Mouse (Mus musculus) limb, embryonic 10.5 days (tissue): ENCODE data around the gene Xpot. TPM values are rescaled to one million over a fixed set of nuclear protein-coding genes. Genes with fewer than 3 reads are reported as not detected.

Experiments
- DNase-seq: peaks from one replicate; pipeline ENCODE4 v3.0.0-alpha.2; 2017; ENCODE audit warnings: low spot score
- H3K27ac ChIP-seq: fragments of 300-500 bp; sonication (generic); 2 replicates; pipeline ENCODE4 v1.5.1; 2016; ENCODE audit warnings: mild to moderate bottlenecking
- H3K27me3 ChIP-seq: fragments of 300-500 bp; sonication (generic); 2 replicates; pipeline ENCODE4 v1.6.1; 2016; ENCODE audit warnings: low read depth, mild to moderate bottlenecking; ENCODE audit not compliant: poor library complexity, severe bottlenecking
- H3K36me3 ChIP-seq: fragments of 300-500 bp; sonication (generic); 2 replicates; pipeline ENCODE4 v1.6.1; 2016; ENCODE audit warnings: mild to moderate bottlenecking, moderate library complexity
- H3K4me1 ChIP-seq: fragments of 300-500 bp; sonication (generic); 2 replicates; pipeline ENCODE4 v1.6.1; 2016
- H3K4me3 ChIP-seq: fragments of 300-500 bp; sonication (generic); 2 replicates; pipeline ENCODE4 v1.5.1; 2016; ENCODE audit warnings: mild to moderate bottlenecking, moderate library complexity
- H3K9me3 ChIP-seq: fragments of 300-500 bp; sonication (generic); replicated peaks from 2 replicates; pipeline ENCODE4 v1.6.1; 2016; ENCODE audit warnings: mild to moderate bottlenecking
- WGBS: fragments of 180-500 bp; shearing (Covaris S2); methylation state at CpG from one replicate; pipeline ENCODE4 v1.1.7; 2016; 5-methylcytosine and 5-hydroxymethylcytosine counted together
- microRNA-seq: library from miRNA; unstranded; fragments of <30 nt; microRNA quantifications from one replicate; pipeline ENCODE4, GENCODE M21; 2017
- polyA plus RNA-seq: library from polyadenylated mRNA; unstranded; fragments of >200 nt; fragmentation: Nextera tagmentation; extraction: Ambion mirVana; gene quantifications from 2 replicates; pipeline ENCODE4 v1.2.1, GENCODE M21; 2016

Gene Xpot
- polyA plus RNA-seq, 1 experiment from 2014 or later, result 58.0 TPM

GRCm38 (mm10) chr10:121564447-121564846 is 61.7 kb downstream of the Xpot start:
- no peak for DNase-seq
- Histone ChIP-seq H3K36me3 (peaks cover 77% of the 10 kb centered on the region), H3K9me3 (no peaks in the 10 kb centered on the region), H3K27ac (no peak overlapping the region), H3K4me1 (0 out of 2 replicates have a peak, but pooled peaks cover 5% of the 10 kb centered on the region), H3K4me3 (no peak overlapping the region), H3K27me3 (no peaks in the 10 kb centered on the region)
- 95% methylated on average over 8 of the region's 8 CpGs for WGBS

GRCm38 (mm10) chr10:121558231-121558630 is 67.9 kb downstream of the Xpot start:
- 92% methylated on average over 2 of the region's 2 CpGs for WGBS
- H3K9me3 ChIP-seq, result no peaks in the 10 kb centered on the region
- peaks cover 94% of the 10 kb centered on the region for H3K36me3 ChIP-seq
- DNase-seq, result no peak
- H3K4me3 ChIP-seq, result no peak overlapping the region
- H3K4me1 ChIP-seq, result no peaks in the 10 kb centered on the region
- no peak overlapping the region for H3K27ac ChIP-seq
- no peaks in the 10 kb centered on the region for H3K27me3 ChIP-seq

GRCm38 (mm10) chr10:121556263-121556662 is 69.9 kb downstream of the Xpot start:
- H3K4me3 ChIP-seq, result no peak overlapping the region
- no peaks in the 10 kb centered on the region for H3K4me1 ChIP-seq
- WGBS, result 82% methylated on average over 6 of the region's 6 CpGs
- peaks cover 96% of the 10 kb centered on the region for H3K36me3 ChIP-seq
- H3K27me3 ChIP-seq, result no peaks in the 10 kb centered on the region
- no peak overlapping the region for H3K27ac ChIP-seq
- no peaks in the 10 kb centered on the region for H3K9me3 ChIP-seq
- DNase-seq, result no peak

- H3K9me3 ChIP-seq, result no peaks in the 10 kb centered on the region
- H3K4me3 ChIP-seq, result no peak overlapping the region
- no peak for DNase-seq
- 90% methylated on average over 9 of the region's 9 CpGs for WGBS
- H3K4me1 ChIP-seq, result no peaks in the 10 kb centered on the region
- H3K27me3 ChIP-seq, result no peaks in the 10 kb centered on the region
- H3K27ac ChIP-seq, result no peak overlapping the region
- H3K36me3 ChIP-seq, result peaks cover 97% of the 10 kb centered on the region
Measured at GRCm38 (mm10) chr10:121550334-121550733, 75.8 kb downstream of the Xpot start.

- no peak overlapping the region for H3K27ac ChIP-seq
- peaks cover 96% of the 10 kb centered on the region for H3K36me3 ChIP-seq
- H3K4me1 ChIP-seq, result no peaks in the 10 kb centered on the region
- no peaks in the 10 kb centered on the region for H3K9me3 ChIP-seq
- no peak for DNase-seq
- WGBS, result 87% methylated on average over 5 of the region's 5 CpGs
- H3K27me3 ChIP-seq, result no peaks in the 10 kb centered on the region
- no peak overlapping the region for H3K4me3 ChIP-seq
Measured at GRCm38 (mm10) chr10:121549670-121550069, 76.5 kb downstream of the Xpot start.

- H3K4me3 ChIP-seq, result no peak overlapping the region
- H3K27ac ChIP-seq, result no peak overlapping the region
- 87% methylated on average over 6 of the region's 6 CpGs for WGBS
- H3K27me3 ChIP-seq, result no peaks in the 10 kb centered on the region
- DNase-seq, result no peak
- peaks cover 75% of the 10 kb centered on the region for H3K36me3 ChIP-seq
- no peaks in the 10 kb centered on the region for H3K9me3 ChIP-seq
- H3K4me1 ChIP-seq, result no peaks in the 10 kb centered on the region
Measured at GRCm38 (mm10) chr10:121547162-121547561, 79.0 kb downstream of the Xpot start.

GRCm38 (mm10) chr10:121543577-121543976 is 82.6 kb downstream of the Xpot start:
- Histone ChIP-seq H3K27me3 (no peaks in the 10 kb centered on the region), H3K9me3 (no peaks in the 10 kb centered on the region), H3K4me3 (no peak overlapping the region), H3K4me1 (no peaks in the 10 kb centered on the region), H3K27ac (no peak overlapping the region), H3K36me3 (peaks cover 40% of the 10 kb centered on the region)
- no peak for DNase-seq
- 90% methylated on average over 6 of the region's 6 CpGs for WGBS

- no peaks in the 10 kb centered on the region for H3K9me3 ChIP-seq
- no peak for DNase-seq
- no peaks in the 10 kb centered on the region for H3K27me3 ChIP-seq
- peaks cover 26% of the 10 kb centered on the region for H3K36me3 ChIP-seq
- no peak overlapping the region for H3K27ac ChIP-seq
- H3K4me1 ChIP-seq, result no peaks in the 10 kb centered on the region
- WGBS, result 94% methylated on average over 3 of the region's 3 CpGs
- H3K4me3 ChIP-seq, result no peak overlapping the region
Measured at GRCm38 (mm10) chr10:121542156-121542555, 84.0 kb downstream of the Xpot start.

Small RNAs within 50 kb of the gene (microRNA-seq; reads per million reads assigned to microRNA genes)
- gene Gm24330, result not detected

Other genes starting within 250 kb of the Xpot start
- 18.0 and 21.1 TPM in 2 replicates for gene Rassf3, start 150.0 kb downstream of the Xpot start, polyA plus RNA-seq
- 25.1 and 29.9 TPM in 2 replicates for gene Tbk1, start 39.5 kb downstream of the Xpot start, polyA plus RNA-seq
- gene D930020B18Rik, start 15.3 kb upstream of the Xpot start, polyA plus RNA-seq, result 0.40 and 0.53 TPM in 2 replicates
- 2.8 and 2.9 TPM in 2 replicates for gene BC048403, start 113.6 kb upstream of the Xpot start, polyA plus RNA-seq